Mouse (Mus musculus): ENCODE measurements around the gene Rpp25l.
A peak's percentile ranks its signal among the peaks of the same experiment; 100 is the strongest.
"Not testable (repeated sequence)": the region's sequence is repeated elsewhere in the genome, so short reads cannot be mapped to it uniquely, and the experiment has no call there.

Rpp25l gene

GRCm38 (mm10) chr4:41731052-41731765, 17.9 kb upstream of the Rpp25l start, which contains the start of gene Arid3c:
TSS of gene Arid3c (minus strand) at chr4:41731142.
- no peak for DNase-seq

- peak in 1 of 2 experiments; percentile 56 for DNase-seq
Measured at GRCm38 (mm10) chr4:41726826-41727621, 13.7 kb upstream of the Rpp25l start.

- peak; percentile 93 for DNase-seq
Measured at GRCm38 (mm10) chr4:41722918-41723351, 9.6 kb upstream of the Rpp25l start, which contains the start of gene Dctn3. TSS of gene Dctn3 (minus strand) at chr4:41723170.

GRCm38 (mm10) chr4:41716834-41717233, 3.5 kb upstream of the Rpp25l start:
- DNase-seq = no peak

- DNase-seq = peak; percentile 76 to 81
Measured at GRCm38 (mm10) chr4:41715596-41715995, 2.3 kb upstream of the Rpp25l start.

GRCm38 (mm10) chr4:41715082-41715481, 1.7 kb upstream of the Rpp25l start:
- peak in 1 of 2 experiments; percentile 37 for DNase-seq

- DNase-seq = peak; percentile 88 to 93
Measured at GRCm38 (mm10) chr4:41714276-41714675, 942 bp upstream of the Rpp25l start.

GRCm38 (mm10) chr4:41712421-41713196, 725 bp downstream of the Rpp25l start:
- DNase-seq = peak; percentile 48 to 59

GRCm38 (mm10) chr4:41711705-41712375, 1.5 kb downstream of the Rpp25l start:
- peak; percentile 45 to 56 for DNase-seq

GRCm38 (mm10) chr4:41710229-41710628, 3.1 kb downstream of the Rpp25l start:
- DNase-seq = peak in 1 of 2 experiments; percentile 5

GRCm38 (mm10) chr4:41708192-41708745, 5.1 kb downstream of the Rpp25l start:
- DNase-seq = peak; percentile 70 to 89

- peak; percentile 86 to 87 for DNase-seq
Measured at GRCm38 (mm10) chr4:41707011-41707535, 6.3 kb downstream of the Rpp25l start.

- peak; percentile 69 to 75 for DNase-seq
Measured at GRCm38 (mm10) chr4:41705922-41706754, 7.2 kb downstream of the Rpp25l start.

- no peak for DNase-seq
Measured at GRCm38 (mm10) chr4:41704651-41705050, 8.7 kb downstream of the Rpp25l start.

- DNase-seq = not testable (repeated sequence)
Measured at GRCm38 (mm10) chr4:41702226-41702625, 11.1 kb downstream of the Rpp25l start.

GRCm38 (mm10) chr4:41700224-41700623, 13.1 kb downstream of the Rpp25l start:
- DNase-seq = not testable (repeated sequence)

GRCm38 (mm10) chr4:41699783-41700182, 13.6 kb downstream of the Rpp25l start, which contains the start of gene Il11ra1:
TSS of gene Il11ra1 (plus strand) at chr4:41699989.
- DNase-seq = peak in 1 of 2 experiments; percentile 1

GRCm38 (mm10) chr4:41698421-41699016, 14.8 kb downstream of the Rpp25l start:
- DNase-seq = peak; percentile 69 to 80

- peak; percentile 94 to 95 for DNase-seq
Measured at GRCm38 (mm10) chr4:41696930-41697841, 16.1 kb downstream of the Rpp25l start, which contains the start of gene Cntfr. TSS of gene Cntfr (minus strand) at chr4:41697089.
